Mouse (Mus musculus) Patski (cell line): ENCODE results near the gene Midn. TPM values are rescaled to one million over a fixed set of nuclear protein-coding genes. Genes with fewer than 3 reads are reported as not detected.

ENCODE experiments used
- ATAC-seq: fragments of 100-300 bp; one replicate; pipeline ENCODE4 v1.8.0; 2021
- CTCF ChIA-PET: fragments of 350-600 bp; sonication (Branson Sonifier 250); formaldehyde crosslinking; loops from one replicate; lab custom pipeline; 2022; ENCODE audit warnings: inconsistent platforms; lab: Charles Lee
- POLR2A ChIA-PET: fragments of 350-600 bp; sonication (Branson Sonifier 250); formaldehyde crosslinking; loops from one replicate; lab custom pipeline; 2022; ENCODE audit warnings: antibody characterized with exemption, inconsistent platforms; lab: Charles Lee
- DNase-seq: peaks from one replicate; pipeline ENCODE4 v3.0.0-alpha.2; 2011; ENCODE audit warnings: low read depth, low spot score
- H3K27me3 ChIP-seq: fragments of 371-371 bp; one replicate; pipeline ENCODE4 v1.5.1; 2021
- CTCF ChIP-seq: fragments of 100-300 bp; IDR thresholded peaks from one replicate; pipeline ENCODE4 v1.5.1; 2021
- in situ Hi-C: fragments of 300-500 bp; cut with MboI; formaldehyde crosslinking; loops from 3 replicates; pipeline ENCODE4 v1.11.1; 2018; ENCODE audit warnings: low pct_unique_long_range_greater_than_20kb, mixed read lengths
- polyA plus RNA-seq: library from polyadenylated mRNA; unstranded; gene quantifications from one replicate; pipeline ENCODE4 v1.2.3, GENCODE M21; 2021

Gene Midn
- polyA plus RNA-seq, 1 experiment from 2014 or later: 116 TPM

DNA sequence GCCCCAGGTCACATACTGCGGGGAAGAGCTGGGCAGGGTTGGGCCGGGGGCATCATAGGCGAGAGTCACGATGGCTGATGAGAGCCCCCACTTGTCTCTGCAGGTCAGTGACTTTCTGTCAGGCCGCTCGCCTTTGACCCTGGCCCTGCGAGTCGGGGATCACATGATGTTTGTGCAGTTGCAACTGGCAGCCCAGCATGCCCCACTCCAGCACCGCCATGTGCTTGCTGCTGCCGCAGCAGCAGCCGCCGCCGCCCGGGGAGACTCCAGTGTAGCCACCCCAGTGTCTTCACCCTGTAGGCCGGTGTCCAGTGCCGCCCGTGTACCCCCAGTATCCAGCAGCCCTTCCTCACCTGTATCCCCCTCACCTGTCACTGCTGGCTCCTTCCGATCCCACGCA is 5.6 kb downstream of the Midn start:
- DNase-seq (no peak), ATAC-seq (no peak)
- ChIA-PET CTCF (interaction anchor here (0.9 to 7.0 kb wide), 2 partner anchors 8 to 12 kb away, joined by 3 to 69 read pairs; partner anchors contain the start of gene Cirbp), POLR2A (interaction anchor here (2.0 to 15.5 kb wide), 2 partner anchors 9 to 166 kb away, joined by 5 to 191 read pairs; partner anchors contain the start of gene Cirbp)
- TF ChIP-seq CTCF: no peak
- in situ Hi-C loops: no loop called here
- no peaks in the 10 kb centered on the region for H3K27me3 ChIP-seq

DNA sequence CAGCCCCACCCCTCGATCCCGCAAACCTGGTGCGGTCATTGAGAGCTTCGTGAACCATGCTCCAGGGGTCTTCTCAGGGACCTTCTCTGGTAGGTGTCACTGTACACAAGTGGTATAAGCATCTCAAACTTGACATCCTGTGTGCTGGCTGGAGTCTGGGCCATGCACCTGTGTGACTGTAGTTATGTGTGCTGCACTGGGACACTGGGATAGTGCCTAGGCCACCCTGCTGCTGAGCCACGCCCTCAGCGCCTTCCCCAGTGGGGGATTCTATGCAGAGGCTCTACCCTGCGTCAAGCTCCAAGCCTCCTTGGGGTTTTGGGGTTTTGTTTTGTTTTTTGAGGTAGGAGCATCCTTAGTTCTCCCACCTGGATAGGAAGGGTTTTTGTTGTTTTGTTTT is 6.3 kb downstream of the Midn start:
- no peak for DNase-seq
- TF ChIP-seq CTCF: no peak
- no peaks in the 10 kb centered on the region for H3K27me3 ChIP-seq
- ChIA-PET CTCF (interaction anchor here (1.3 to 7.0 kb wide), 2 partner anchors 9 to 11 kb away, joined by 3 to 69 read pairs; partner anchors contain the start of gene Cirbp), POLR2A (interaction anchor here (0.6 to 15.5 kb wide), 3 partner anchors 8 to 167 kb away, joined by 4 to 191 read pairs (median 5); partner anchors contain the start of gene Cirbp)
- no peak for ATAC-seq
- in situ Hi-C loops: no loop called here

DNA sequence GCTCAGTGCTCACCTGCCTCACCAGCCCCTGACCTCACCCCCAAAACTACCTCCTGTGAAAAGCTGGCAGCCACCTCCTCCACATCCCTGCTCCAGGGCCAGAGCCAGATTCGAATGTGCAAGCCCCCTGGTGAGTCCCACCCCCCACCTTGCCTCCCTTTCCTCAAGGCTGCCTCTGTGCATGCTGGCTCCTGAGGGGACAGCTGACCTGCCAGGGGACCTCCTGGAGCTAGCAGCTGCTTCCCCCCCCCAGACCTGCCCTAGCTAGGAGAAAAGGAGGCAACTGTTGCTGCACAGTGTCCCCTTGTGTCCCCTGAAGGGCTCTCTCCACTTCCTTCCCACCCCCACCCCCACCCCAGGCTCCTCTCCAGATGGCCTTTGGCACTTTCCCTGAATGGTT is 7.2 kb downstream of the Midn start:
- DNase-seq: no peak
- ChIA-PET CTCF (interaction anchor here (1.3 to 7.0 kb wide), 2 partner anchors 10 kb away, joined by 3 to 69 read pairs; partner anchors contain the start of gene Cirbp), POLR2A (interaction anchor here (0.6 to 15.5 kb wide), 4 partner anchors 8 to 168 kb away, joined by 4 to 191 read pairs (median 6); partner anchors contain the start of gene Cirbp)
- TF ChIP-seq CTCF: no peak
- H3K27me3 ChIP-seq: no peaks in the 10 kb centered on the region
- ATAC-seq: no peak
- in situ Hi-C loops: no loop called here

DNA sequence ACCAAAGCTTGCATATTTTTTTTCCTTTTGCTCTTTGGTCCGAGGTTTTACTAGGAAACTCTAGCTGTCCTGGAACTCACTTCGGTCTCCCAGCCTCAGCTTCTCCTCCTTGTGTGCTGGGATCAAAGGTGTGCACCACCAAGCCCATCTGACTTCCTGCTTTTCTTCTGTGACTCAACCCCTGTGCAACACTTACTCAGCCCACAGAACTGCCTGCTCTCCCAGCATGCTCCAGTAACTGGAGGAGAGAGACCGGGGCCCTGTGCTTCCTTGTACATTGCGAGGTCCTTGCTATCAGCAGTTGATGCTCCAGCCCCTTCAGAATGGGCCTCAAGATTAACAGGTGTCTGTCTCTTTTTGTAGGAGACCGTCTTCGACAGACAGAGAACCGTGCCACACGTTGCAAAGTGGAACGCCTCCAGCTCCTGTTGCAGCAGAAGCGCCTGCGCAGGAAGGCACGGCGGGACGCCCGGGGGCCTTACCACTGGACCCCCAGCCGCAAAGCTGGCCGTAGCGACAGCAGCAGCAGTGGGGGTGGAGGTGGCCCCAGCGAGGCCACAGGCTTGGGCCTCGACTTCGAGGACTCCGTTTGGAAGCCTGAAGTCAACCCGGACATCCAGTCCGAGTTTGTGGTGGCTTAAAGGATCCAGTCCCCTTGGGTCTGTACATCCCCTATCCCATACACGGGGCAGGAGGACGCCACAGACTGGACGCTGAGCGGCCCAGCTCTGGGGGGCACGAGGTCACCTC is 8.1 kb downstream of the Midn start:
- no peak for DNase-seq
- no peak for ATAC-seq
- H3K27me3 ChIP-seq: no peaks in the 10 kb centered on the region
- TF ChIP-seq CTCF: no peak
- ChIA-PET POLR2A (interaction anchor here (0.6 to 15.5 kb wide), 4 partner anchors 7 to 117 kb away, joined by 3 to 191 read pairs (median 6); partner anchors contain the start of genes Cirbp and Midn), CTCF (interaction anchor here (7.0 kb wide), 1 partner anchor 9 kb away, joined by 69 read pairs; the partner anchor contains the start of gene Cirbp)
- in situ Hi-C loops: no loop called here

DNA sequence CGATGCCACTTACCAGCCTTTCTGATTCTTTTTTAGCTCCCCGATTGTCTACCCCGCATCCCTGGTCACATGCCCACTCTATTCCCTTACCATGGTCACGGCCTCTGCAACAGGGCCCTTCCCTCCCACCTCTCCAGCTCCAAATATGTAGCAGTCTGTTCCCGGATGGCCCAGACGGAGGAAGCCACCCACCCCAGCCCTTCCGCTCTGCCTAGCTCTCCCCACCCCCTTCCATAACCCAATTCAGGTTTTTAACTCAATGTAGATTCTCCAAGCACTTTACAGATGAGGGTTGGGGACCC is 8.6 kb downstream of the Midn start:
- ChIA-PET CTCF (interaction anchor here (7.0 kb wide), 1 partner anchor 9 kb away, joined by 69 read pairs; the partner anchor contains the start of gene Cirbp), POLR2A (interaction anchor here (0.9 to 15.5 kb wide), 3 partner anchors 6 to 11 kb away, joined by 4 to 191 read pairs (median 8); partner anchors contain the start of genes Cirbp and Midn)
- no peak for DNase-seq

DNA sequence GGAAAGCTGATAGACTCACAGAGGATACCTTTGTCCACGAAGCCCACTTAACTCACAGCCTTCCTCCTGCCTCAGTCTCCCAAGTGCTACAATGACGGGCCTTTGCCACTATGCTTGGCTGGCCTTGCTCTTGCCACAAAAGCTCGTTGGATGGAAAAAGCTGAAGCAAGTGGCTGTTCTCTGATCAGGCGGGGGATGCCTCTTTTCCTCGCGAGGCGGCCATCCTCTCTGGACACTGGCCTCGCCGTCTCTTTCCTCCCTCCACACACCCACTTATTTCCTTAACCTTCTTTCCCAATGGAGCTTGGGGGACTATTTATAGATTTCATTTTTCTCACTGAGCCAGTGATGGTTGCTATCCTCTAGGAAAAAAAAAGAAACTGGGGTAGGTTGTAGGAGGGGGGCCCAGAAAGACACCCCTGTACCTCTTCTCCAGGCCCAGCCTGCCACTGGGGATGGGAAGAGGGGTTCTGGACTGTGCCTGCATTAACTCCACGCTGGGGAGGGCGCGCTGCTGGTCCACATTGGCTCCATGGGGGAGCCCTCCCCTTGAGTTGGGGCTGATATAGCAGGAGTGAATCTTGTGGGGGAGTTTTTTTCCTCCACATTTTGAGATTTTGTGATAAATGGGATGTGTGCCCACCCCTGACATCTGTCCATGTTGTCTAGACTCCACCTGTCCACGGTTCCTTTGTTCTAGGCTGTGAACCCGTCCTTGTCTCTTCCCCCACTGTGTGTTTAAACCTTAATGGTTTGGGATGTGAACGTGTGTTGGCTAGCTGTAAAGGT is 9.3 kb downstream of the Midn start:
- in situ Hi-C loops: no loop called here
- no peaks in the 10 kb centered on the region for H3K27me3 ChIP-seq
- ChIA-PET POLR2A (interaction anchor here (2.2 to 15.5 kb wide), 3 partner anchors 5 to 12 kb away, joined by 8 to 191 read pairs (median 191); partner anchors contain the start of genes Cirbp and Midn), CTCF (interaction anchor here (7.0 kb wide), 1 partner anchor 8 kb away, joined by 69 read pairs; the partner anchor contains the start of gene Cirbp)
- DNase-seq (no peak), ATAC-seq (no peak)
- no peak for TF ChIP-seq CTCF

More for the DNA sequence above, 8.6 kb downstream of the Midn start:
- no peak for TF ChIP-seq CTCF
- no peak for ATAC-seq
- in situ Hi-C loops: no loop called here
- H3K27me3 ChIP-seq: no peaks in the 10 kb centered on the region

DNA sequence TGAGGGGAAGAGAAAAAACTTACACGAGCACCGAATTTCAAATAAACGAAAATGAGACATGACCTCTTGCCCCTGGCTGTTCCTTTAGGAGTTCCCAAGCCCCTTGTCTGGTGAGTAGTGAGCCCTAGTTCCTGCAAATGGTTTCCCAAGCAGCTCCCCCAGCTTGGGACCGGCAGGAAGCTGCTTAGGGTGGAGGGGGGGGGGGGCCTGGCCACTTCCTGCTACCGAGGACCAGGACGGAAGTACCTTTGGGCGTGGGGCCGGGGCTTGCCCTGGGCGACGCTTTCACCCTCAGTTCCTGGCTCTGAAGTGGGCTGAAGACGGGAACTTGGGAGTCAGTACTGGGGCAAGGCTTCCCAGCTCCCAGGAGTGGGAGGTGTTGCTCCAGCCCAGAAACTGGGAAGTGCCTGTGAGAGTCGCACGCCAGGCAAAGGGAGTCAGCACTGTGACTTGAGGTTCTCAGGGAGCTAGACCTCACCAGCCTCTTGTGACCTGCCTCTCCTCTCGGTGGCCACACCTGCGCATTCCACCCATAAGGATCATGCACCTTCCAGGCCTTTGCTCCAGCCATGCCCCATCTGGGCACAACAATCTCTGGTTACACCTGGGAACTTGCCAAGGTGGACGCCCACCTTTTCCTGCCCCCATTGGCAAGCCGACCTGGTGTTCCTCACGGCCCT is 10.4 kb downstream of the Midn start:
- TF ChIP-seq CTCF: no peak
- CTCF ChIA-PET: interaction anchor here (1.4 kb wide), 1 partner anchor 13 kb away, joined by 5 read pairs; no protein-coding TSS in a partner anchor
- no peak for DNase-seq
- POLR2A ChIA-PET: interaction anchor here (0.6 to 11.6 kb wide), 4 partner anchors 8 to 233 kb away, joined by 3 to 191 read pairs (median 4); partner anchors contain the start of gene Midn
- ATAC-seq: no peak
- in situ Hi-C loops: no loop called here
- H3K27me3 ChIP-seq: no peaks in the 10 kb centered on the region

DNA sequence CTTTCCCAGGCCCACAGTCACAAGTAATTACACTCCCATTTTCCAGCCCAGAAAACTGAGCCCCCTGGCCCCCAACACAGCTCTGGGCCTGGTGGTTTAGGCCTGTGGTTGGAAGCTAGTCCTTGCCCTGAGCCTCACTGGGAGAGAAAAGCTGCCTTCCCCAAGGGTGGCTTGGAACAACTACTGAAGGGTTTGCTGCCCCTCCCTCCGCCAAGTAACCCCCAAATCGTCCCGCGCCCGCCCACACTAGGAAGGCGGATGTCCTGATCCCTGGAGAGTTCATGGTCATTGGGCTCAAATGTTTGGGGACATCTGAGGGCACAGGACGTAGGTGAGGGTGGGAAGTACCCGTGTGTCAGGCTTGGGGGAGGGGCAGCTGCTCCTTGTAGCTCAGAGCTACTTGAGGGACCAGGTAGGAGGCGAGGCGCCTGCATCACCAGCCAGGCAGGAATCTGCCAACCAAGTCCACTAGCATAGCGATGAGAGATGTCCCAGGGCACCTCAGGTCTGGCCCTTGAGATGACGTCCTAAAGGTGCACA is 11.0 kb downstream of the Midn start:
- H3K27me3 ChIP-seq: no peaks in the 10 kb centered on the region
- ATAC-seq (no peak), DNase-seq (no peak)
- ChIA-PET CTCF (interaction anchor here (1.4 kb wide), 1 partner anchor 14 kb away, joined by 5 read pairs; no protein-coding TSS in a partner anchor), POLR2A (interaction anchor here (1.1 to 11.6 kb wide), 2 partner anchors 9 kb away, joined by 3 to 191 read pairs; partner anchors contain the start of gene Midn)
- in situ Hi-C loops: no loop called here
- no peak for TF ChIP-seq CTCF
